In genomic region chr10:89512562-89512961, GRCm38 (mm10) we compare ENCODE assay signal across 19 mouse cellular contexts. TPM values are rescaled to one million over a fixed set of nuclear protein-coding genes. Genes with fewer than 3 reads are reported as not detected.
"Had no signal": no experiment of that assay in that cellular context is flagged by ENCODE, and none has a peak within 500 bp of the region (broad histone marks: within the 10 kb centered on the region; RNA-seq: fewer than 3 reads in every experiment).

No protein-coding gene starts in this region.

- H3K9ac ChIP-seq: liver, postnatal 0 days; lung, embryonic 15.5 days; midbrain, embryonic 13.5 days; midbrain, embryonic 15.5 days; neural tube, embryonic 12.5 days had no signal

- H3K4me3 ChIP-seq: lung, embryonic 15.5 days; megakaryocyte, embryonic 14.5 days; midbrain, embryonic 13.5 days; midbrain, embryonic 15.5 days; neural tube, embryonic 12.5 days had no signal

- H3K27me3 ChIP-seq: lung, embryonic 15.5 days; megakaryocyte, embryonic 14.5 days; midbrain, embryonic 13.5 days; midbrain, embryonic 15.5 days; neural tube, embryonic 12.5 days had no signal

- H3K36me3 ChIP-seq: lung, embryonic 15.5 days; midbrain, embryonic 13.5 days; midbrain, embryonic 15.5 days; neural tube, embryonic 12.5 days had no signal

- H3K4me2 ChIP-seq: lung, embryonic 15.5 days; midbrain, embryonic 11.5 days; midbrain, embryonic 13.5 days; midbrain, embryonic 15.5 days; neural tube, embryonic 12.5 days had no signal

- H3K4me1 ChIP-seq: lung, embryonic 15.5 days; megakaryocyte, embryonic 14.5 days; midbrain, embryonic 13.5 days; midbrain, embryonic 15.5 days; neural tube, embryonic 12.5 days had no signal

- DNase-seq: liver, postnatal 0 days; lung, adult 2 months; lung, postnatal 14 days; lung, postnatal 36 days; right cerebral cortex, postnatal 14 days; spleen, adult 18-20 months; thymus, adult 18-20 months; thymus, postnatal 14 days; thymus, postnatal 4 days had no signal

- H3K27ac ChIP-seq: lung, embryonic 15.5 days; macrophage; midbrain, embryonic 13.5 days; midbrain, embryonic 15.5 days; neural tube, embryonic 12.5 days had no signal

- ATAC-seq: liver, postnatal 0 days; lung, postnatal 0 days; midbrain, embryonic 13.5 days; midbrain, embryonic 15.5 days had no signal

- H3K9me3 ChIP-seq: lung, embryonic 15.5 days; midbrain, embryonic 13.5 days; midbrain, embryonic 15.5 days; neural tube, embryonic 12.5 days had no signal

RNA-seq across cellular contexts. Expression of gene Nr1h4, which starts 20.8 kb away (rescaled TPM):
- polyA plus RNA-seq: macrophage; midbrain, embryonic 13.5 days; midbrain, postnatal 0 days; neural tube, embryonic 12.5 days; neural tube, embryonic 14.5 days had no signal
